Mouse (Mus musculus) layer of hippocampus, postnatal 36 days (tissue): Measurements from ENCODE around the gene Osgep. TPM values are rescaled to one million over a fixed set of nuclear protein-coding genes. Genes with fewer than 3 reads are reported as not detected.
A peak's percentile ranks its signal among the peaks of the same experiment; 100 is the strongest.
"Not testable (repeated sequence)": the region's sequence is repeated elsewhere in the genome, so short reads cannot be mapped to it uniquely, and the experiment has no call there.

Source experiments
- DNase-seq, 2 experiments: peaks; one replicate each; pipeline ENCODE4 v3.0.0; 2022
- total RNA-seq, 2 experiments: library from RNA; stranded (reverse); gene quantifications; 2 replicates each; pipeline ENCODE4 v1.2.3; 2021

The Osgep gene
- 10 to 100 TPM; 37.3 to 44.1 TPM for total RNA-seq

DNA sequence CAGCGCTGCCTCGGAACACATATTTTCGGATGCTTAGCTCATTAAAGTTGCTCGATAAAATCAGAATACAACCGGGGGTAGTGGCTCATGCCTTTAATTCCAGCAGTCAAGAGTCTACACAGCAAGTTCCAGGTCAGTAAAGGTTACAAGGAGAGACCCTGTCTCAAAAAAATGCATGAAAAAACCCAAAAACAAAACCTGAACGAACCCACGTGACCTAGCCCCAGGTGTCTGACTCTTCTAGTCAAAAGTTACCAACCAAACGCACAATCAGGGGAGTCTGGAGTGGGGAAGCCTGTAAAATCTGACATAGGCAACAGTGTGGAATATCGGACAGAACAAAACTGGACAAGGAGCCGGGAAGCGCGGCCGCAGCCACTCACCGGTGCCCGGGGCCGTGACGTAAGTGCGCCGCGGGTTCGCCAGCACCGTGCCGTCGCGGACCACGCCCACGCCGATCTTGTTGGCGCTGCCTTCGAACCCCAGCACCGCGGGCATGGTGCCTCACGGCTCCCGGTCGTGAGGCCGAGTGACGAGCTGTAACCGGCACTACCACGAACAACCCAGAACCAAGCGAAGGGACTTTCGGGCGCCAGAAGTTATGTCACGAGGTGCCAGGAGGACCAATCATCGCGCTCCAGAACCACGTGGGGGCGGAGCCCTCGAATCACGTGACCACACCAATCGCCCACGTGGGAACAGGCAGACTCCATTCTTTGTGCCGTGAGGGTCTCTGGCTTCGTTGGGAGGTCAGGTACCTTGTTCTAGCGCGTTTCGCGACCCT is at the start of gene Osgep, which contains the start of gene Apex1:
Gene Osgep (minus strand): TSS at position 613 of the 784 bp plus-strand sequence.
Gene Apex1 (plus strand): TSS at position 688 of the 784 bp plus-strand sequence.
- DNase-seq: peak; percentile 96

DNA sequence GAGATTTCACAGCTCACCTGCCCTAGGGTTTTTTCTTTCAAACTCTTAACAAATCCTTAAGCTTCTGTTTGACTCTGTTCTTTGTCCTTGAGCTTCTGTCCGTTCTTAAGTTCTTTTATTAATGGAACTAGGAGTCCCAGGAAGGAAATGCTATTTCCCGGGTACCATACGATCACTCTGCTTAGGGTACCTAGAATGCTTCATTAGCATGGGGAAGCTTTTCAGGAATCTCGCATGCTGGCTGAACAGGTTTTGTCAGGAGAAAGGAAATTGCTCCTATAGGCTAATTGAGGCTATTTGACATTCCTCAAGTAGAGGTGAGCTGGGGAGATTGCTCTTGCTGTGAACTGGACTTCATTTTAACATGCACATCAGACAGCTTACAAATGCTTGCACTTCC is 49.0 kb upstream of the Osgep start:
- no peak for DNase-seq

DNA sequence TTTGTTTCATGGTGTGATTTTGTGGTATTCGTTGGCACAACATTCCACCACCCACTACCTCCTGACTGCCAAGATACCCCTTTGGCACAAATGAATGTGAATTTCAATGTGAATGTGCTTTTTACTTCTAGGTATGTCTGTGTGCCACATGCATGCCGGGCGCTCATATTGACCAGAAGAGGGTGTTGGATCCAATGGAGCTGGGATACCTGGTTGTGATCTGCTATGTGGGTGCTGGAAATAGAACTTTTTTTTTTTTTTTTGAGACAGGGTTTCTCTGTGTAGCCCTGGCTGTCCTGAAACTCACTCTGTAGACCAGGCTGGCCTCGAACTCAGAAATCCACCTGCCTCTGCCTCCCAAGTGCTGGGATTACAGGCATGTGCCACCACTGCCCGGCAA is 48.4 kb upstream of the Osgep start:
- not testable (repeated sequence) for DNase-seq

DNA sequence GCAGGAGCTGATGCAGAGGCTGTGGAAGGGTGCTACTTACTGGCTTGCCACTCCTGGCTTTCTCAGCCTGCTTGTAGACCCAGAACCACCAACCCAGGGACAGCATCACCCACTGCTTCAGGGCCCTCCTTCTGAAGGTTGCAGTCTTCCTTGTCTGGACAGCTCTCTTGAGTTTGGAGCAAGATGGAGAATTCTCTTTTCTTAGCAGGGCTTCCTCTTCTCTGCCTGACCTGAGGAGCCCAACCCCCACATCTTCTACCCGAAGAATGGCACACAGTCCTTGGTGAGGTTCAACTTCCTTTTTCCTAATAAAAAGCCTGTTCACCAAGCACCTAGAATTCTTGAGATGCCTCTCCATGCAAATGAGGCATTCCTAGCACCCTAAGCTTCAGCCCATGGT is 46.1 kb upstream of the Osgep start:
- DNase-seq: no peak

DNA sequence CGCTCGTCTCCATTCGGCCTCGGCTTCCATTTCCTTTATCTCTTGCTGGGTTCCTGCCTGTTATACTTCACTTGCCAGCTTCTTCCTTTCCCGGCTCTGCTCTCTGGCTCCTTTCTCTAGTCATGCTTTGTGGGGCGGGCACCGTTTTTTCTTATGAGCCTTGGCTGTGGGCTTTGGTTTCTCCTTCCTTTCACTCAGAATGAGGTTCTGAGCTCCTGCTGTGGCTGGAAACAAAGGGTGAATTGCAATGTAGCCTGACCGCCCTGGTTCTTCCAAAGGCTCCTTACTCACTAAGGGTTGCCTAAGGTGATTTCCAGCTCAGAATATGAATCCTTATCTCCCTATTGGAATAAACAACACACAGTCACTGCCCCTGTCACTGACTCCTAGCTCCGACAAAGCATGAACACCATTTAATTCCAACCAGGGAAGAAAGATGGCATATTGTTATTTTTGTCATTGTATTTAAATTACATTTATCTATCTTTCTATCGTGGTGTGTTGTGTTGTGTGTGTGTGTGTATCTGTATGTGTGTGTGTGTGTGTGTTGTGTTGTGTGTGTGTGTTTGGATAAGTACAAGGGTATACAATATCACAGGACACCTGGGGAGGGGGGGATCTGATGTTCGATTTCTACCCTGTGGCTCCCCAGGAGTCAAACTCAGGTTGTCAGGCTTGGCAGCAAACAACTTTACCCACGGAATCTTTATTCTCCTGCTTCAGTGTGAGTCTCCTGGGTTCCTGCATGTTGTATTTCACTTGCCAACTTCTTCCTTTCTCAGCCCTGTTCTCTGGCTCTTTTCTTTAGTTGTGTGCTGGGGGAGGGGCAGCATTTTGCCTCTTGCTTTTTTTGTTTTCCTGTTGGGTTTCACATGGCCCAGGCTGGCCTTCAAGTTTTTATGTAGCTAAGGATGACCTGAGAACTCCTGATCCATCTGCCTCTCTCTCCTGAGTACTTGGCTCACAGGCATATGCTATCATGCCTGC is 45.2 kb upstream of the Osgep start:
- peak; percentile 36 to 52 for DNase-seq

DNA sequence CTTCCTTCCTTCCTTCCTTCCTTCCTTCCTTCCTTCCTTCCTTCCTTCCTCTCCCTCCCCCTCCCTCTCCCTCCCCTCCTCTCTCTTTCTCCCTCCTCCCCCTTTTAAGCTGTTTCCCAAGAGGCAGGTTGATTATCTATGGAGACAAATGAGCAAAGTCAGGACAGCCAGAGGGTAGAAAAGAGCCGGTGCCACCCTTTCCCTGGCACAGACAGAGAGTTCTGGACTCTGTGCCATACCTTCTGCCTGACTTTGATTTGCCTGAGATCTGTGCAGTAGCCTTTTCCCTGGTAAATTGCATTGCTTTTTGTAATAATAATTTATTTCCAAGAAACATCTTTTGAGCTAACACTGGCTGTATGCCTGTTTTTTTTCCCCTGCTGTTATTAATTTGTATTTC is 44.3 kb upstream of the Osgep start:
- DNase-seq: no peak

DNA sequence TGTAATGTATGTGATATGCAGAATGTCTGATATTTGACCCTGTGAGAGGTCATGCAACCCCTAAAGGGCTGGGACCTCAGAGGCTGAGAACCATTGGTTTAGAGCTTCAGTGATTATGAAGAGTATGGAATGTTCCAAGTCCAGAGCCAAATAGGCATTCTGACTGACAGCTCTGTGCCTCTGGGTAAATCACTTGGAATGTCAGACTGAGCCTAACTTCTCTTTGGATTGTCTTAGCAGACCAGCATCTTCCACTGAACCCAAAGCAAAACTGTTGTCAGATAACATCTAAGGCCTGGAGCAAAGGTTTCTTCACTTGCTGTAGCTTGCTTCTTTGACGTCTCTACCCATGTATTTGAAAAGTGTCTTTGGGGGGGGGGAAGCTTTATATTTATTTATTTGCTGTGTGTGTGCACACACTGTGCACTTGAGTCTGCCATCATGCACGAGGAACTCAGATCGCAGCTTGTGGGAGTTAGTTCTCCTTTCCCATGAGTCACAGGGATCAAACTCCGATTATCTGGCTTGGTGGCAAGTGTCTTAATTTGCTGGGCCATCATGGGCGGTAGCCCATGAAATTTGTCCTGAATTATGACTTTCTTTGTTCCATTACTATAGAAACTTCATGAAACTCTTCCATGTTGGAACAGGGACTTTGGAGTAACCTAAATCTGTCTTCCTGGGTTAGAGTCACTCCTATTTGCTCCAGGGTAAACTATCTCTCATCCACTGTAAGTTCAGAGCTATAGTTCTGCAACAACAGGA is 43.7 kb upstream of the Osgep start:
- DNase-seq: no peak

DNA sequence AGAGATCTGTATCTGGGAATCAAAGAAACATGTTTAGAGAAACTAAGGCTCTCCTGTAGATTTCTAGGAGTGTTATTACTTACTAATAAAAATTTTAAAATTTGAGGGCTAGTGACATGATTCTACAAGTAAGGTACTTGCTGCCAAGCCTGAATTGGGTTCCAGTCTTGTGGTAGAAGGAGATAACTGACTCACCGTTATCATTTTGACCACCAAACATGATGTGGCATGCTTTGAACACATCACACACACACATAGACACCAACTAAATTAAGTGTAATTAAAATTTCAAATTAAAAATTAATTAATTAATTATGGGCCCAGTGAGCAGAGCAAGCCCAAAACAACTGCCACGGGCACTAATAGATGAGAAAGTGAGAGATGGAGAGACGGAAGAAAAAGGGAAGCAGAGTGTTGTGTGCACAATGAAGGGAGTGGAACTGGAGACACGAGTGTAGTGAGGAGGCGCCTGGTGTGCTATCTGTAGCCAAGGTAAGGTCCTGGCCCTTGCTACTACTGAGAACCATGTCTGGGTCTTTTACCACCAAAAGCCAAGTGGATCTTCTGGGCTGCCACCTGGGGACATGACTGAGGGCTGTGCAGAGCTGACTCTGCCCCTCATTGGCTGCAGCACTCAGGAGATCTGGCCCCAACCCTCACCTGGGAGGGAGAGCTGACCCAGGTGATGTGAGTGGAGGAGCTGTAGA is 33.7 kb upstream of the Osgep start:
- DNase-seq: not testable (repeated sequence)

DNA sequence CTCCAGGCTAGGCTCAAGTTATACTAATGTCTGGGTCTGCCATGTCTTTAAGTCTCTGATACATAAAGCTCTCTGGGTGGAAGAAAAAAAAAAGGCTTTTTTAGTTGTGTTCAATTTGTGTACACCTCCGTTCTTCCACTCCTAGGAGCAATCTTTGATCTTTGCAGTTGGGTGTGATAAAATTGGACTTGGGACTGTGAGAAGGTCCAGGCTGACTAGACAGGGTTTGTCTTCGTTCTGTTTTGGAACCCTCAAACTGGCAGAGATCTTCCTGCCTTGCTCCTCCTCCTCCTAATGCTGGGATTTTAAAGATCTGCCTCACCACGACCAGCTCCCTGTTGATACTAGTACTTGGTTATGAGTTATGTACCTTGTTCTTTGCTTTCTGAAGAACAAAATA is 32.5 kb upstream of the Osgep start:
- DNase-seq: not testable (repeated sequence)

DNA sequence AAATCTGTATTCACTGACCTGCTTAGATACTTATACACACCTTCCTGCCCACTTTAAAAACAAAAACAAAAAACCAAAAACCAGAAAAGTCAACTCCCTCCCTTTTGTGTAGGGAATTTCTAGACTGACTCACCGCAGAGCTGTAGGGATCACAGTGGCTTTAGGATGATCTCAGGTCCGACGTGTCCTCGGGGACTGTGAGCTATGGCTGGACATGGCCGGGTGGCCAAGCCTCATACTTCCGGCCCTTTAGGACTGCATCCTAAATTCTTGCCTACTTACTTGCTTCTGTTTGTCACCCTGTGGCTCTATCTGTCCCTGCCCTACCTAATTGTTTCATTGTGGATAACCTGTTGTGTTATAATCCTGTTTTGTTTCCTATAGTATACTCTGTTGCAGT is 32.0 kb upstream of the Osgep start:
- DNase-seq: not testable (repeated sequence)

DNA sequence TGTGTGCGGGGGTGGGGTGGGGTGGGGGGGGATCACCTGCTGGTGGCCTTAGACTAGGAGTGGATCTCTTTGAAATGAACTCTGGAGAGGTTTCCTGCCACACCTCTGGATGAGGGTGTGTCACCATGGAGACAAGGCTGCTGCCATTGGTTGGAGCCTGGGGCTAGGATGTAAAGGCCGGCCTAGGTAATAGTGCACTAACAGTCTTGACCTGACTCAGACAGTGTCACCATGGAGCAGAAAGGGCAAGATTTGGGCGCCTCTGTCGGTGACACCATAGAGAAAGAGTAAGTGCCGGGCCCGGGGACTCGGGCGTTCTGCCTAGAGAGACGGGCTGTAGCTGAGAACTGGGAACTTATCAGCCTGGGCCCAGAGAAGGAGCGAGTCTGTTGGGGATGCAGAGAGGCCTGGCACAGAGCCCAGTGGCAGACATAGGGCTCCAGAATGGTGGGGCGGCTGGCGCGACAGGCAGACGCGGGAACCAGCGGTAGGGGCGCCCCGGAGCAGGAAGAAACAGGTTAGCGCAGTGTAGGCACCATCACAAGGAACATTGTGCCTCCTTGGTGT is 31.3 kb upstream of the Osgep start, which contains the start of gene Pnp2:
Gene Pnp2 (plus strand): TSS at position 51 of the 567 bp plus-strand sequence.
- DNase-seq: peak; percentile 38 to 55

DNA sequence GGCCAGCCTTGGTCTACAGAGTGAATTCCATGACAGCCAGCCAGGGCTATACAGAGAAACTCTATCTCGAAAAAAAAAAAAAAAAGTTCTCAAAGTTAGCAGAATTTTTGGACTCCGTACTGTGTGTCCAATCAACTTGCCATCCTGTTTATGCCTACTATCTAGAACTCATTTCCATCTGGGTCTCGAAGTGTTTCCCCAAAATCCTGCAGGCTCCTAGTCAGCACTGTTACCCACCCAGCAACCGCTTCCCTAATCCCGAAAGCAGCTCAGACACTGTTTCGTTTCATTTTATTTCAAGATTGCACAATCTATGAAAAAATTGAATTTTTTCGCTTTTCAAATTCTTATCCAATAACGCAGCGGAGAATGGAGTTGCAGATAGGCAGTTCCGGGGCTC is 30.8 kb upstream of the Osgep start:
- no peak for DNase-seq

DNA sequence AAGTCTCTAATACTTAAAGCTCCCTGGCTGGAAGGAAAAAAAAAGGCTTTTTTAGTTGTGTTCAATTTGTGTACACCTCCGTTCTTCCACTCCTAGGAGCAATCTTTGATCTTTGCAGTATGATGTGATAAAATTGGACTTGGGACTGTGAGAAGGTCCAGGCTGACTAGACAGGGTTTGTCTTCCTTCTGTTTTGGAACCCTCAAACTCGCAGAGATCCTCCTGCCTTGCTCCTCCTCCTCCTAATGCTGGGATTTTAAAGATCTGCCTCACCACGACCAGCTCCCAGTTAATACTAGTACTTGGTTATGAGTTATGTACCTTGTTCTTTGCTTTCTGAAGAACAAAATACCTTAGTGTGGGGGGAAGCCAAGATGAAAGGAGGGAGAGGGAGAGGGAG is 20.8 kb upstream of the Osgep start:
- DNase-seq: not testable (repeated sequence)

DNA sequence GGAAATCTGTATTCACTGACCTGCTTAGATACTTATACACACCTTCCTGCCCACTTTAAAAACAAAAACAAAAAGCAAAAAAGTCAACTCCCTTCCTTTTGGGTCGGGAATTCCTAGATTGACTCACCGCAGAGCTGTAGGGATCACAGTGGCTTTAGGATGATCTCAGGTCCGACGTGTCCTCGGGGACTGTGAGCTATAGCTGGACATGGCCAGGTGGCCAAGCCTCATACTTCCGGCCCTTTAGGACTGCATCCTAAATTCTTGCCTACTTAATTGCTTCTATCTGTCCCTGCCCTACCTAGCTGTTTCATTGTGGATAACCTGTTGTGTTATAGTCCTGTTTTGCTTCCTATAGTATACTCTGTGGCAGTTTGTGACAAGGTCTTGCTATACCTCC is 20.4 kb upstream of the Osgep start:
- DNase-seq: not testable (repeated sequence)

DNA sequence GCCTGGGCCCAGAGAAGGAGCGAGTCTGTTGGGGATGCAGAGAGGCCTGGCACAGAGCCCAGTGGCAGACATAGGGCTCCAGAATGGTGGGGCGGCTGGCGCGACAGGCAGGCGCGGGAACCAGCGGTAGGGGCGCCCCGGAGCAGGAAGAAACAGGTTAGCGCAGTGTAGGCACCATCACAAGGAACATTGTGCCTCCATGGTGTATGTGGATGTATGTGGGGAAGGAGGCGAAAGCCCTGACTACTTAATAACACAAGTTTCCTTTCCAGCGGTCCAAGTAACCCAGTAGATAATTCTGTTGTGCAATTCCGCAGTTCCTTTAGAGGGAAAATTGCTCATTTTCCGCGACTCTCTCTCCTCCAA is 20.0 kb upstream of the Osgep start:
- DNase-seq: not testable (repeated sequence)

DNA sequence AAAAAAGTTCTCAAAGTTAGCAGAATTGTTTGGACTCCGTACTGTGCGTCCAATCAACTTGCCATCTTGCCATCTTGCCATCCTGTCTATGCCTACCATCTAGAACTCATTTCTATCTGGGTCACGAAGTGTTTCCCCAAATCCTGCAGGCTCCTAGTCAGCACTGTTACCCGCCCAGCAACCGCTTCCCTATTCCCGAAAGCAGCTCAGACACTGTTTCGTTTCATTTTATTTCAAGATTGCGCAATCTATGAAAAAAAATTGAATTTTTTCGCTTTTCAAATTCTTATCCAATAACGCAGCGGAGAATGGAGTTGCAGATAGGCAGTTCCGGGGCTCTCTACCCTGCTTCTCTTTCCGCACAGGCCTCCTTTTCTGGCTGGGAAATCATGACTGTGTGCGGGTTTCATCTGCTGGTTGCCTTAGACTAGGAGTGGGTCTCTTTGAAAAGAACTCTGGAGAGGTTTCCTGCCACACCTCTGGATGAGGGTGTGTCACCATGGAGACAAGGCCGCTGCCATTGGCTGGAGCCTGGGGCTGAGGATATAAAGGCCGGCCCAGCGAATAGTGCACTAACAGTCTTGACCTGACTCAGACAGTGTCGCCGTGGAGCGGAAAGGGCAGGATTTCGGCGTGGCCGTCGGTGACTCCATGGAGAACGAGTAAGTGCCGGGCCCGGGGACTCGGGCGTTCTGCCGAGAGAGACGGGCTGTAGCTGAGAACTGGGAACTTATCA is 19.4 kb upstream of the Osgep start, which contains the start of gene Gm49342:
Gene Gm49342 (plus strand): TSS at position 586 of the 736 bp plus-strand sequence.
- DNase-seq: peak; percentile 88 to 89

DNA sequence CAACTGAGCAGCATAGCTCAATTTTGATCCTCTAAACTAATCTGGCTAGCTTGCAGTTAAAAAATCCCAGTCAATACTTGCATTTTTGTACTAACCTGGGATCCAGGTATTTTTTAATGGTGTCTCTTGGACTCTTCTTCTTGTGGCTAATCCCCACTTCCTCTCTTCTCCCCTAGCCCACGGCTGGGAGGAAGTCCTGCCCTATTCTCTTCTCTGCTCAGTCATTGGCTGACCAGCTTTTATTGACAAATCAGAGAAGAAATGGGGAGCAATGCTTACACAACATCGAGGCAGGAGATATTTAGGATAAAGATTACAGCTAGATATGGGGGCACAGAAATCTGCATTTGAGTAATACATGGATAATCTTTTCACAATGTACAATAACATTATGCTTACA is 14.2 kb upstream of the Osgep start:
- no peak for DNase-seq

DNA sequence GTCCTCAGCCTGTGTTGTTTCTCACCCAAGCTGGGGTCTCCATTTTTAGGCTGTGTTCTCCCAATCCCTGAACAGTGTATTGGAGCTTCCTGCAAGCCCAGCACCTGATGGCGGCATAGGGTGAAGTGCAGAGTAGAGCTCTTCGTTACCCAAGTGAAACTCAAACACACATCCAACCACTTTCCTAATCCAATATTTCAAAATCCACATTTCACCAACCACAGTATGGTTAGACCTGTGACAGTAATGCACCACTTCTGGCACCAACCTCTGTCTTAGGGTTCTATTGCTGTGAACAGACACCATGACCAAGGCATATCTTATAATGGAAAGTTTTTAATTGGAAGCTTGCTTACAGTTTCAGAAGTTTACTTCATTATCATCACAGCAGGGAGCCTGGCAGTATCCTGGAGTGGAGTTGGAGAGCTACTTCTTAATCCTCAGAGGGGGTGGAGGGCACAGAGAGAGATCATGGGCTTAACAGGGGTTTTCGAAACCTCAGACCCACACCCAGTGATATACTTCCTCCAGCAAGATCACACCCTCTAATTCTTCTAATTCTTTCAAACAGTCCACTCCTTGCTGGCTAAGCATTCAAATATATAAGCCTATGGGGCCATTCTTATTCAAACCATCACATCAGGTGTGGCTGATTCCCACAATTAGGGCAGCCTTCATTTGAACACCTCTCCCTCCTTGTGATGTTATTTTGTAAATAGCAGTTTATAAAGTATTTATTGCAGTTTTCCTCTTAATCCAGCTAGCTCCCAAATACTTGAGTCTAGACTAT is 13.6 kb upstream of the Osgep start:
- no peak for DNase-seq

DNA sequence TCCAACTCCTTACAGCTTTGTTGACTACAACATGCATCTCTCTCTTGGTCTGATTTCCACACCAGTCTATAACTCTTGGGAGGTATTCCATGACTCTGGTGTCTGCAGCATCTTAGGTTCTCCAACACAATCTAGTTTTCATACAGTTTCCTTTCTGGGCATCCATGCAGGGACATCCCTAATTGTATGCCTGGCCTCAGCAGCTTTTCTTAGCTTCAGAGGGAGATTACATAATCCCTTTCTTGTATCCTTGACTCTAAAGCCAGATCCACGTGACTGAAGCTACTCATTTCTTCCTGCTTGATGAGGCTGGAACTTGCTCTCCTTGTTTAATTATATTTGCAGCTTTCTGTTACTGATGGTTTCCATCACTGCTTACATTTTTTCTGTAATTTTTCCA is 12.0 kb upstream of the Osgep start:
- DNase-seq: no peak
